ENCODE assay signal across 23 mouse cellular contexts in the genomic region with DNA sequence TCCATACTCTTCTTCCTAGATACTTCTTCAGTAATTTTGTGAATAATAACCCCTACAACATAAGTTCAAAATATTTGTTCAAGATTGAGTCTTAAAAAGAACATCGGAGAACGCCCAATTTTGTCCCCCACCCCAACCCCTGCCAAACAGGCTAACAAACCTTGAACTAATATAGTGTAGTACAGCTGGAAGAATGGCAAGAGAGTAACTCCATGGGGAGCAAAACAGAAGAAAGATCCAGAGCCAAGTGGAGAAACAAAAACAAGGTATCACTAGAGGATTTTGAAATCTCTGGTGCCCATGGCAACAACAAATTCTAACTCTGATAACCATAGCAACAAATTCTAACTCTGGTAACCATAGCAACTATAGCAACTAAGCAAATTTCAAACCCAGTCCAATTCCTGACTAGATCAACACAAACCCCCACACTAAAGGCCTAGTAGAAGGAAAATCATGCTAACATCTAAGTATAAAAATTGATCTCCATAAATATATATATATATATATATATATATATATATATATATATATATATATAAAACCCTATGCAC.
A peak's percentile ranks its signal among the peaks of the same experiment; 100 is the strongest.
DNase-seq lines count a peak whose midpoint lies in the region; ATAC-seq lines count a peak whose summit lies in the region.
"Had no signal": no experiment of that assay in that cellular context is flagged by ENCODE, and none has a peak within 500 bp of the region (broad histone marks: within the 10 kb centered on the region; RNA-seq: fewer than 3 reads in every experiment).

No protein-coding gene starts in this region.

- WGBS in embryonic facial prominence, embryonic 14.5 days = 90% methylated on average over 2 of the region's 2 CpGs
- 89% methylated on average over 2 of the region's 2 CpGs for WGBS in embryonic facial prominence, embryonic 10.5 days
- WGBS in hindbrain, embryonic 16.5 days = 81% methylated on average over 2 of the region's 2 CpGs
- WGBS in hindbrain, embryonic 12.5 days = 91% methylated on average over 2 of the region's 2 CpGs
- 85% methylated on average over 2 of the region's 2 CpGs for WGBS in midbrain, embryonic 15.5 days
- 83% methylated on average over 2 of the region's 2 CpGs for WGBS in midbrain, embryonic 13.5 days

- H3K27ac ChIP-seq in embryonic facial prominence, embryonic 14.5 days (replicated peaks; ENCODE audit: low read depth, low read length) = no peak overlapping the region
- H3K27ac ChIP-seq in embryonic facial prominence, embryonic 10.5 days (replicated peaks) = no peak overlapping the region
- H3K27ac ChIP-seq in hindbrain, embryonic 16.5 days (ENCODE audit: low read depth, low read length) = no peak overlapping the region
- H3K27ac ChIP-seq in hindbrain, embryonic 12.5 days = no peak overlapping the region
- no peak overlapping the region for H3K27ac ChIP-seq in midbrain, embryonic 15.5 days
- no peak overlapping the region for H3K27ac ChIP-seq in midbrain, embryonic 13.5 days
- H3K27ac ChIP-seq: heart, embryonic 10.5 days; hindbrain, embryonic 10.5 days; left cerebral cortex, adult 2 months; limb, embryonic 10.5 days had no signal

- ATAC-seq in embryonic facial prominence, embryonic 14.5 days (ENCODE audit: low read depth) = no peak
- 0 out of 2 replicates have a peak, but pooled peaks have one; percentile 56 for ATAC-seq in hindbrain, embryonic 16.5 days
- no peak for ATAC-seq in hindbrain, embryonic 12.5 days (ENCODE audit: low FRiP score)
- peak; percentile 63; the same call in 1 of the 2 replicates for ATAC-seq in midbrain, embryonic 15.5 days (replicated peaks)
- ATAC-seq in midbrain, embryonic 13.5 days = no peak
- ATAC-seq: activated CD4-positive, CD25-positive, alpha-beta regulatory T cell, adult 4 months; CD4-positive, CD25-positive, alpha-beta regulatory T cell, adult 4 months; liver, postnatal 0 days; Patski had no signal

- peaks cover 4% of the 10 kb centered on the region; the same call in 1 of the 2 replicates for H3K27me3 ChIP-seq in embryonic facial prominence, embryonic 14.5 days (replicated peaks; ENCODE audit: control insufficient read depth, insufficient read depth, low read length)
- peaks cover 82% of the 10 kb centered on the region for H3K27me3 ChIP-seq in embryonic facial prominence, embryonic 10.5 days (replicated peaks; ENCODE audit: low read depth, poor library complexity, severe bottlenecking)
- H3K27me3 ChIP-seq in hindbrain, embryonic 16.5 days (replicated peaks; ENCODE audit: control insufficient read depth, insufficient read depth, low read length) = 0 out of 2 replicates have a peak, but pooled peaks cover 2% of the 10 kb centered on the region
- peaks cover 20% of the 10 kb centered on the region for H3K27me3 ChIP-seq in hindbrain, embryonic 12.5 days
- H3K27me3 ChIP-seq in midbrain, embryonic 15.5 days (replicated peaks) = peaks cover 14% of the 10 kb centered on the region
- peaks cover 47% of the 10 kb centered on the region for H3K27me3 ChIP-seq in midbrain, embryonic 13.5 days

- H3K4me1 ChIP-seq in embryonic facial prominence, embryonic 14.5 days (ENCODE audit: control insufficient read depth, insufficient read depth, low read length) = no peaks in the 10 kb centered on the region
- H3K4me1 ChIP-seq in embryonic facial prominence, embryonic 10.5 days = no peaks in the 10 kb centered on the region
- no peaks in the 10 kb centered on the region for H3K4me1 ChIP-seq in hindbrain, embryonic 16.5 days (ENCODE audit: control insufficient read depth, insufficient read depth, low read depth, low read length)
- no peaks in the 10 kb centered on the region for H3K4me1 ChIP-seq in hindbrain, embryonic 12.5 days
- H3K4me1 ChIP-seq in midbrain, embryonic 15.5 days = no peaks in the 10 kb centered on the region
- H3K4me1 ChIP-seq in midbrain, embryonic 13.5 days (replicated peaks) = no peaks in the 10 kb centered on the region
- H3K4me1 ChIP-seq: heart, embryonic 10.5 days; hindbrain, embryonic 10.5 days; limb, embryonic 10.5 days had no signal

- no peak overlapping the region for H3K4me3 ChIP-seq in embryonic facial prominence, embryonic 14.5 days (ENCODE audit: low read depth, low read length)
- no peak overlapping the region for H3K4me3 ChIP-seq in embryonic facial prominence, embryonic 10.5 days
- no peak overlapping the region for H3K4me3 ChIP-seq in hindbrain, embryonic 16.5 days (ENCODE audit: low read length)
- no peak overlapping the region for H3K4me3 ChIP-seq in hindbrain, embryonic 12.5 days
- H3K4me3 ChIP-seq in midbrain, embryonic 15.5 days = no peak overlapping the region
- no peak overlapping the region for H3K4me3 ChIP-seq in midbrain, embryonic 13.5 days (replicated peaks)
- H3K4me3 ChIP-seq: heart, embryonic 10.5 days; hindbrain, embryonic 10.5 days; left cerebral cortex, adult 2 months; limb, embryonic 10.5 days had no signal

- no peak overlapping the region for H3K9ac ChIP-seq in embryonic facial prominence, embryonic 14.5 days (ENCODE audit: low read depth, low read length)
- no peak overlapping the region for H3K9ac ChIP-seq in hindbrain, embryonic 16.5 days (ENCODE audit: low read depth, low read length)
- no peak overlapping the region for H3K9ac ChIP-seq in hindbrain, embryonic 12.5 days
- H3K9ac ChIP-seq in midbrain, embryonic 15.5 days = no peak overlapping the region
- H3K9ac ChIP-seq in midbrain, embryonic 13.5 days (replicated peaks) = no peak overlapping the region
- H3K9ac ChIP-seq: liver, postnatal 0 days had no signal

- no peaks in the 10 kb centered on the region for H3K9me3 ChIP-seq in embryonic facial prominence, embryonic 14.5 days (ENCODE audit: control insufficient read depth, low read length)
- H3K9me3 ChIP-seq in embryonic facial prominence, embryonic 10.5 days = no peaks in the 10 kb centered on the region
- H3K9me3 ChIP-seq in hindbrain, embryonic 16.5 days (ENCODE audit: control insufficient read depth, low read length) = no peaks in the 10 kb centered on the region
- no peaks in the 10 kb centered on the region for H3K9me3 ChIP-seq in hindbrain, embryonic 12.5 days (replicated peaks)
- H3K9me3 ChIP-seq in midbrain, embryonic 15.5 days = no peaks in the 10 kb centered on the region
- no peaks in the 10 kb centered on the region for H3K9me3 ChIP-seq in midbrain, embryonic 13.5 days
- H3K9me3 ChIP-seq: heart, embryonic 10.5 days; hindbrain, embryonic 10.5 days; limb, embryonic 10.5 days had no signal

- DNase-seq in embryonic facial prominence, embryonic 14.5 days (ENCODE audit: low spot score) = peak; percentile 0
- no peak for DNase-seq in embryonic facial prominence, embryonic 10.5 days (ENCODE audit: low spot score)
- DNase-seq in telencephalon, adult 2 months (ENCODE audit: low read depth, low spot score) = peak; percentile 50
- DNase-seq in urinary bladder, postnatal 36 days (ENCODE audit: low spot score in 2 of 2) = no peak
- DNase-seq: adrenal gland, postnatal 10 days; cerebellum, adult 11-12 months; cerebellum, postnatal 14 days; kidney, adult 8-10 months; kidney, postnatal 25 days; liver, postnatal 0 days; lung, postnatal 10 days; thymus, postnatal 25 days had no signal

- no peaks in the 10 kb centered on the region for H3K36me3 ChIP-seq in embryonic facial prominence, embryonic 14.5 days (ENCODE audit: control insufficient read depth, insufficient read depth, low read length)
- H3K36me3 ChIP-seq in embryonic facial prominence, embryonic 10.5 days (replicated peaks) = no peaks in the 10 kb centered on the region
- H3K36me3 ChIP-seq in hindbrain, embryonic 16.5 days (ENCODE audit: control insufficient read depth, insufficient read depth, low read length) = no peaks in the 10 kb centered on the region
- no peaks in the 10 kb centered on the region for H3K36me3 ChIP-seq in hindbrain, embryonic 12.5 days
- H3K36me3 ChIP-seq in midbrain, embryonic 15.5 days (replicated peaks) = no peaks in the 10 kb centered on the region
- H3K36me3 ChIP-seq in midbrain, embryonic 13.5 days = no peaks in the 10 kb centered on the region
- H3K36me3 ChIP-seq: heart, embryonic 10.5 days; hindbrain, embryonic 10.5 days; limb, embryonic 10.5 days had no signal

- H3K4me2 ChIP-seq in embryonic facial prominence, embryonic 14.5 days (ENCODE audit: low read depth, low read length) = no peak overlapping the region
- H3K4me2 ChIP-seq in hindbrain, embryonic 16.5 days (ENCODE audit: low read length) = no peak overlapping the region
- no peak overlapping the region for H3K4me2 ChIP-seq in hindbrain, embryonic 12.5 days (replicated peaks)
- H3K4me2 ChIP-seq in midbrain, embryonic 15.5 days = no peak overlapping the region
- no peak overlapping the region for H3K4me2 ChIP-seq in midbrain, embryonic 13.5 days (replicated peaks)

Comparison
In these comparisons a context has a peak if more than half of its experiments do, and no peak if none do; other contexts are left out.
1. ATAC-seq: peak in hindbrain, embryonic 16.5 days (single experiment) and midbrain, embryonic 15.5 days (single experiment); none in embryonic facial prominence, embryonic 14.5 days (single experiment), hindbrain, embryonic 12.5 days (single experiment) and midbrain, embryonic 13.5 days (single experiment).
2. DNase-seq: peak in embryonic facial prominence, embryonic 14.5 days (single experiment) and telencephalon, adult 2 months (single experiment); none in embryonic facial prominence, embryonic 10.5 days (single experiment) and urinary bladder, postnatal 36 days (0 of 2).